Mouse (Mus musculus) ovary, adult 10 weeks (tissue): Measurements from ENCODE around the gene Mcoln2. TPM values are rescaled to one million over a fixed set of nuclear protein-coding genes. Genes with fewer than 3 reads are reported as not detected.

Experiments used
- polyA plus RNA-seq: library from polyadenylated mRNA; stranded (reverse); fragments of 350-450 nt; fragmentation: Illumina TruSeq; extraction: RNeasy Lipid Tissue Mini Kit (QIAGEN cat#74804); gene quantifications from one replicate; pipeline ENCODE4 v1.2.3, GENCODE M21; 2014

The Mcoln2 gene
- polyA plus RNA-seq, result 2.1 TPM

DNA sequence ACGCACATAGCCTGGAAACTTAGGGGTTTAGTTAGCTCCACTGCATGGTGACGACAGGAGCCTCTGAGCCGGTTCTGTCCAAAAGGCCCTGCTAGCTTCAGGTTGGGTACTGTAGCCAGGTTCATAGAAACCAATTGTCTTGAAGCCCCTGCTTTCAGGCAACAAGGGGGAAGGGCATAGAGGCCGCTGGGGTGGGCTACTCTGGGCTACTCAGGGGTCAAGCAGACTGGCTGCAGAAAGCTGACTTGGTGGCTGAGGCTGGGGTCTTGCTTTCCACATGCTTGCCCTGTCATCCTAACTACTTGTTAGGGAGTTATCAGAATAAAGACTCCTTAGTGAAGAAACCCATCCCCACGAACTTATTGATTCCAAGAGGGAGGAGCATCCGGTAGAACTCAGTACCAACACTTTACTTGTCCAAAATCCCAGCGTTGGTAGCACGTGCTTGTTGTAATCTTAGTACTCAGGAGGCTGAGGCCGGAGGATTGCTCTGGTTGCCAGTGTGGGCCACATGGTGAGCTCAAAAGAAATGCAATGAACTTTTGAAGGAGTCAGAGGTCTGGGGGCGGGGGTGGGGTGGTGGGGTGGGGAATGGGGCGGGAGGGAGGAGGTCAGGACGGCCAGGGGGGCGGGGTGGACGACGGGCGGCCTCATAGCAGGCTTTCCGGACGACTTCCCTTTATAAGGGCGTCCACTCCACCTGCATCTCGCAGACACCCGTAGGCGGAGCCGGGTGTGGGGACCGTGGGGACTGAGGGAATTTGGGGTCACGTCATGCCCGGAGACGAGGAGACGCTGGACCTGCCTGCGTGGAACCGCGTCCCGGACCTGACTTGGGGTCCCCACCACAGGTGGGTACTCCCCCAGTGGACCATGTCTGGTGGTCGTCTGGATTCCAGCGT, at the start of gene Mcoln2:
Gene Mcoln2, plus strand, starts transcription at position 678 of the 902 bp plus-strand sequence.

DNA sequence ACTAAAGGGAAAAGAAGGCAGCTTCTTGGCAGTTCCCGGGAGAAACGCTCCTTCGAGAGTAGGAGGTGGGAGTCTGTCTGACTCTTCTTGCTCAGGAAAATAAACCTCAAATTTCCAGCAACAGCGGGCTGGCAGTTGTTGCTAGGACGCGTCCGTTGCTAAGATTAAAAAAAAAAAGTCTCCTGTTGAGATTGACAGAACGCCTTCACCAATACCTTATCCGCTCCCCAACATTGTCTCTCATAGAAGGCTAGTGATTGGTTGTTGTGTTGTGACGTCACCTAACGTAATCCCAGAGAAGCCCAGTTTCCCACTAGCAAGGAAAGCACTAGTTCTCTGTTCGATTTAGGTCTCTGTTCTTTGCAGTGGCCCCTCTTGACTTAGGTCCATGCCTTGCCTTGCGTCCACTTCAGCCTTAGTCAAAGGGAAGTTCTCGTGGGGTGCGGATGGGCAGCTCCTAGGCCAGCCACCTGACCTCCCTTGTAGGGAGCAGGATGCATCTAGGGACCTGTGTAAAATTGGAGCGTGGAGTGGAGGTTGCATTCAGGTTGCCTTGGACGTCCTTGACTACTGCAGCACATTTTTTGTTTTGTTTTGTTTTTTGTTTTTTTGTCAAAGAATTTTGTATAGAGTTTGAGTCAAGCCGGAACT, 41.6 kb upstream of the Mcoln2 start, which contains the start of gene Wdr63:
Gene Wdr63, minus strand, starts transcription at position 210 of the 651 bp plus-strand sequence.

DNA sequence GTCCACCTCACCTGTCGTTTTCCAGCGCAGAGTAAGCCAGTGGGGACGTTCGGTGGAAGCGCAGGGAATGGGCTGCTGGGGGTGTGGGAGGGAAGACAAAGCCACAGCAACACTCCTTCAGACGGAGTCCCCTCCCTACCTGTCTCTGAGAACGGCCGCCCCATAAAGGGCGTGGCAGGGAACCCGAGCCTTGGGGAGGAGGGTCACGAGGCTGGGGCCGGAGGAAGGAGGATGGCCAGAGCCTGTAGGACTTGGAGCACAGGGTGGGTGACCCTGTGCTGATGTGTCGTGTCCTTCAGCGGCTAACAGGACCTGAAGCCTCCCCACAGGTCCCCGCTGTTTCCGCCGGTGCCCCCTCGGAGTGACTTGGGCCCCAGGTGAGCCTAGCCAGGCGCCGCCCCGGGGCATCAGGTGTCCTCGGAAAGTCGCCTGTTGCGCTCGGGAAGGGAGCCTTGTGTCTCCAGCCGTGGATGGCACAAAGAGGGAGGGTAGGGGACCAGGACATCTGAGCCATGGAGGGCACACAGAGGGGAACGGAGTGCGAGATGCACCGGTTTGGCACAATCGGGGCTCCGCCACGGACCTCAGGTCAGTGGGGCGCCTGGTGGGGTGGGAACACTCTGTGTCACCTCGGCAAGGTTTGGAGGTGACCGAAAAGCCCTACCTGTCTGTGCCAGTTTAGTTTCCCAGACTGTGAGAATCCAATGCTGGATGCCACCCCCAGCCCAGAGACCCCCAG, 32.2 kb upstream of the Mcoln2 start, which contains the start of gene Mcoln3:
Gene Mcoln3, plus strand, starts transcription at position 193 of the 739 bp plus-strand sequence.

DNA sequence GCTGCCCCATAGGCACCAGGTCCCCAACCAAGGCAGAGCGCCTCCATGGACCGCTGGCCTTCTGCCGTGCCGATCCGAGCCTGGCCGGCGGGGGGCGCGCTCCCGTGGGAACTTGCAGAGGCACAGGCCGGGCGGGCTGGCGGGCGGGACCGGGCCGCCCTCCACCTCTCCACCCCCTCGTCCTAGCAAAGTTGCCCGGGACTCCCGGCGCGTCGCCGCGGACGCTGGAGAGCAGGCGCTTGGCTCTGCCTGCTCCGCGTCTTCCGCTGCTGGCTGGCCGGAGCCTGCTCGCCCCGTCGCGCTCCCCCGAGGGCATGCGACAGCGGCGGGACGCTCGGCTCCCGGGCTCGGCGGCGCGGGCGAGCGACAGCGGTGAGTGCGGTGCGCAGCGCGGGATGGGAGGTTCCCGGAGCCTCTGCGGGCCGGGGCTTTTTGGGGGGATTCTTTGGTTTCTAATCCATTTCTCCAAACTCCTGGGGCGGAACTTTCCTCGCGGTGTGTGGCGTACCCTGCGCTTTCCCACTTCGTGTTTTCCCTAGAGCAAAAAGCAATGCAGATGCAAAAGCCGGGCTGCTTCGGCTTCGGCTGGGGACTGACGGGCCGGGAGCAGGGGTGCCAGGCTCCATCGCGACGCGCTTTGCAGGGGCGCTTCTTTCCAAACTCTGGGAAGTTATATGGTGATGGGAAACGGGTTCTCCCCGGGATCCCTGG, 71.3 kb downstream of the Mcoln2 start, which contains the start of gene Lpar3:
Gene Lpar3, plus strand, starts transcription at position 188 of the 711 bp plus-strand sequence.

Other genes with a start within 250 kb of the Mcoln2 start
- gene Bcl10, start 227.0 kb upstream of the Mcoln2 start, polyA plus RNA-seq, result 27.3 TPM
- gene 2410004B18Rik, start 211.8 kb upstream of the Mcoln2 start, polyA plus RNA-seq, result 56.9 TPM
- gene Syde2, start 162.0 kb upstream of the Mcoln2 start, polyA plus RNA-seq, result 9.1 TPM
- 4.1 TPM for gene Wdr63, start 41.7 kb upstream of the Mcoln2 start, polyA plus RNA-seq
- 0.48 TPM for gene Mcoln3, start 32.4 kb upstream of the Mcoln2 start, polyA plus RNA-seq
- gene Lpar3, start 71.1 kb downstream of the Mcoln2 start, polyA plus RNA-seq, result 4.3 TPM